Mouse (Mus musculus): ENCODE measurements around the gene Zfp607b.

The Zfp607b gene

GRCm38 (mm10) chr7:27685220-27685619 lies 3.9 kb upstream of the Zfp607b start:
- DNase-seq (ENCODE audit: low read depth, low spot score), result no peak

- peak; percentile 73 for DNase-seq (ENCODE audit: low read depth, low spot score)
Observed at GRCm38 (mm10) chr7:27685681-27686080, 3.5 kb upstream of the Zfp607b start.

- DNase-seq (ENCODE audit: low read depth, low spot score), result peak; percentile 20
Observed at GRCm38 (mm10) chr7:27687043-27687442, 2.1 kb upstream of the Zfp607b start.

DNA sequence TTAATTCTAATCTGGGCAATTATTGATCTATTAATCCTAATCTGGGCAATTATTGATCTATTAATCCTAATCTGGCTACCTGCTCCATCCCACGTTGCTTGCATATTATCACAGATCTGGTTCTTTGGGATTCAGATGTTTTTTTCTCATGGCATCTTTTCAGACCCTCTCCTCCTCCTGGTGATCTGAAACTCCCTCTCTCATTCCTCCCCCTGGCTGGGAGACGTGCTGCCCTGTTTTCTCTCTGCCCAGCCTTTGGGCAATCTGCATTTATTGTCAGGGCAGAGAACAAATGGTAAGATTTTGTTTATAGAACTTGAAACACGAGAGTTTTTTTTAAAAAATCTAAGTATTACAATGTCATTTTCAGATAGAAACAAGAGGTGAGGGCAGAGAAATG lies 1.3 kb upstream of the Zfp607b start:
- DNase-seq (ENCODE audit: low read depth, low spot score), result no peak

GRCm38 (mm10) chr7:27688246-27688788 lies 823 bp upstream of the Zfp607b start:
- DNase-seq (ENCODE audit: low read depth, low spot score), result peak; percentile 61

GRCm38 (mm10) chr7:27691076-27691475 lies 1.9 kb downstream of the Zfp607b start:
- peak; percentile 77 for DNase-seq (ENCODE audit: low read depth, low spot score)

- DNase-seq (ENCODE audit: low read depth, low spot score), result no peak
Observed at GRCm38 (mm10) chr7:27696711-27697110, 7.6 kb downstream of the Zfp607b start.

GRCm38 (mm10) chr7:27710402-27710801 lies 21.3 kb downstream of the Zfp607b start:
- DNase-seq (ENCODE audit: low read depth, low spot score), result no peak

GRCm38 (mm10) chr7:27721951-27722350 lies 32.8 kb downstream of the Zfp607b start:
- no peak for DNase-seq (ENCODE audit: low read depth, low spot score)

DNA sequence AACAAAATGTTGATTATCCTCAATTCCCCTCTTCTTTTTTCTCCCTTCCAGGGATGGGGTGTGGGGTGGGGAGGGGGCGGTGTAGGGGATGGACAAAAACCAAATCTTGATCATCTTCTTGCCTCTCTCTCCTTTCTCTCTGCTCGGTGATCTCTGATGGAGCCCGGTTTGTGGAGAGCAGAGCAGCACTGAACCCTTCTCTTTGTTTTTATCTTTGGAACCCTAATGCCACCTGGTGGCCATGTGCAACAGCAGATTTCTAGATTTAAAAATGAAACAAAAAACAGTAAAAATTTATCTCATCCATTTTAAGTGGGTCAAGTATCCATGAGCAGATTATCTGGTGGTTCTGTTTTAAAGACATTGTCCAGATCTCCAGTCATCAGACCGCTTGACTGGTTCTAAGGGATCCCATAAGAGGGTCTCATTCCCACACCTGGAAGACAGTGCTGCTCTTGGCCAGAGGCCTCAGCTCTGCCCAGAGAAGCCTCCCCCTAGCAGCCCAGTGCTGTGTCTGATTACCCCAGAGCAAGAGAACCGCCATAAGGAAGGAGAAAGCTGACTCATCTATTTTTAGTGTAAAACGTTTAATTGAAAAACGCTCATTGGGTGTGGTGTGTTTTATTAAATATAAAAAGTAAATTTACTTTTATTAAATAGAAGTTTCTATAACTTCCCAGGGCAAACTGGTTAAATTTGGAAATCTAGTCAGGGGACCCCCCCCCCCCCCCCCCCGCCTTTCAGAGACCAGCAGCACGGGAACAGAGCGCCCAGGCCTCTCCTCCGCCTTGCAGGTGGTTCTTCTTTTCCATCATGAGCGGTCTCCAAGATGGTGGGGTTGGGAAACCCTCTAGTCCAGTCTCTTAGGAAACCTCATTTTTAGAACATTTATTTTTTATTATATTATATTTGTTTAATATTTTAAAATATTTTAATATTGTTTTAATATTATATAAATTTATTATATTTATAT lies 36.7 kb downstream of the Zfp607b start:
- peak; percentile 86 for DNase-seq (ENCODE audit: low read depth, low spot score)

- no peak for DNase-seq (ENCODE audit: low read depth, low spot score)
Observed at GRCm38 (mm10) chr7:27727471-27727870, 38.3 kb downstream of the Zfp607b start.

DNA sequence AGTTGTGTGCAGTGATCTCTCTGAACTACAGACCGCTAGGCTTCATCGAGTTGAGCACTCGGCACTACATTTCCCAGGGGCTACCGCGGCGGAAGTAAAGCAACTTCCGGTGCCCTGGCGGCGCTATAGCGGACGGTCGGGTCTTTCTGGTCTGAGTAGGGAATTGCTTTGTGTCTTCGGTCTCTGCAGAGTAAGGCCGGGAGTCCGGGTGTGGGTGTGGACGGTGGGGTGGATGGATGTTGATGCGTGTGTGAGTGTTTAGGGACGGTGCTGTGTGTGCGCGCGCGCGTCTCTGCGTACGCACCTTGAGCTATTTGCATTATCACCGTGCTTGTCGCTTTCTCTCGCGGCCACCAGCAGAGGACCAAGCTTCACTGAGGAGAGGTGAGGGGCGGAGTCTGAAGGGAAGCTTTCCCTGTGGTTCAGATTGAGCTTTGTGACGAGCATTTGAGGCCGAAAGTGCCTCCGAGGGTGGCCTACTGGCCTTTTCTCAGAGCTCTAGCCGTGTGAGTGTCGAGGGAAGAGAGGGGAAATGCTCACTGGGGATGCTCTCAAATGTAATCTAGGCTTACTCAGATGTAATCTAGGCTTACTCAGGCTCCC lies 42.2 kb downstream of the Zfp607b start, which contains the start of gene Zfp60:
Zfp60 (plus strand) TSS at position 109 of the 603 bp plus-strand sequence.
- DNase-seq (ENCODE audit: low read depth, low spot score), result peak; percentile 94

DNA sequence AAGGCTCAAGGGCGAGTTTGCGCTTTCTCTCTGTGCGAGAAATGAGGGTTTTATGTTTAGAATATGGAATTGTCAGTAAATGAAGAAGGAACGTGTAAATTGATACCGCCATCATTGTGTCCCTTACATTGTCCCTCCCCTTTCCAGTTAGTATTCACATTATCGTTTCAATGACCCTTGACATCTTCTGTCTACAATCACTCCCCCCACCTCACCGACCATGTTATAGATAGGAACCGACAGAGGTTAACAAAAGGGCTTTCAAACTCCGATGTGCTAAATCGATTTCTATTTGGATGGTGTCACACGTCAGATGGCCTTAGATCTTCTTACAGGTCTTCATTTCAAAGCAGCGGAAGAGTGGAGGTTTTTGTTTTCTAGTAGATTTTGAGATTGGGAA lies 42.8 kb downstream of the Zfp607b start:
- DNase-seq (ENCODE audit: low read depth, low spot score), result no peak

DNA sequence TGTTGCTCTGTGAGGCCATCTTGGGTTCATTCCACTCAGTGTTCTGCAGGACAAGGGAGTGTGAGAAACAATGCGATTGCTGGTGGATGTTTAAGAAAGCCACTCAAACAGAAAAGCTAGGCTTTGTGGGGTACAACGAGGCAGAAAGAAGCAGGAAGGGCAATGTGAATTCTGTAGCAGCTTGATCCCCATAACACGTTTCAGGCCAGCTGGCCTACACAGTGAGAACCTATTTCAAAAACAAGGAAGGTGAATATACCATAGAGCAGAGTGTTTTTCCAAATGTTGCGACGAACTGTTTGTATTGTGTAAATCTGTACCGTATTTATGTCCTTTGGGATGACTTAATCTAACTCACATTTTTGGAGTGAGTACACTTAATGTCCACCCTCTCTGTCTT lies 43.4 kb downstream of the Zfp607b start:
- DNase-seq (ENCODE audit: low read depth, low spot score), result no peak

DNA sequence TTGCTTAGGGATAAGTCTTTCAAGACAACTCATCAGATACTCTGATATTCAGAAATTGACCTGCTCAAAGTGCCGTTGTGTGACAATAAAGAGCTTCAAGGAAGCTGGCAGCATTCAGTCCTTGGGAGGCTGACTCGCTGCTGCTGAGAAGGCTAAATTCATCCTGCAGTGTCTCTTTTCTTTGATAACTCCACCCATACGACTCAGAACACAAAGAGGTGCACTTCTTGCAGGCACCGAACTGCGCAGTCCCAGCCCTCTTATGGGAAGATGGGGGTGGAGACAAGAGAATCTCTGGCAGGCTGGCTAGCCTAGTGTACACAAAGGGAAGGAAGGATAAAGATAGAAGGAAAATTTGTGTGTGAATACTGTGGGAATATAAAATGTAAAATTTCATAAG lies 46.3 kb downstream of the Zfp607b start:
- no peak for DNase-seq (ENCODE audit: low read depth, low spot score)

All from A20 (cell line).